Mouse (Mus musculus) kidney, postnatal 14 days (tissue): ENCODE results near the gene Gm49601.

Source experiments
- DNase-seq: peaks from one replicate; pipeline ENCODE4 v3.0.0; 2022; ENCODE audit warnings: mixed read lengths

The Gm49601 gene

GRCm38 (mm10) chr16:18581623-18582205 is 44.5 kb downstream of the Gm49601 start:
- DNase-seq = no peak

GRCm38 (mm10) chr16:18581050-18581622 is 45.1 kb downstream of the Gm49601 start:
- no peak for DNase-seq

DNA sequence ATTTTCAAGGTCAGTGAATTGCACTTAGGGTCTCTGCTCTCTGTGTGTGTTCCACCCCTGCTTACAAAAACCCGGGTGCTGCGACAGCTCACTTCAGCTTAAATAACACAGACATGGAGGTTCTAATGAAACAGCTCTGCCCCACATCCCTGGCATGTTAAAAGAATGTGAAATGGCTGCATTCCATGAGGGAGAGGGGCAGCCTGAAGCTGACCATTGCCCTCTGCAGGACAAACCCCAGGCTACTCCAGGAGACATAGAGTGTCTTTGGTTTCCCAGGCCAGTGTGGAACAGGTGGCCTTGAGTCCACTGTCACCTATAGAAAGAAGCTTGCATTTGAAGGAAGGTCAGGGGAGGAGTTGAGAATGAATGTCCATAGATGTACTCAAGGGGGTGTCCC is 45.8 kb downstream of the Gm49601 start:
- no peak for DNase-seq

DNA sequence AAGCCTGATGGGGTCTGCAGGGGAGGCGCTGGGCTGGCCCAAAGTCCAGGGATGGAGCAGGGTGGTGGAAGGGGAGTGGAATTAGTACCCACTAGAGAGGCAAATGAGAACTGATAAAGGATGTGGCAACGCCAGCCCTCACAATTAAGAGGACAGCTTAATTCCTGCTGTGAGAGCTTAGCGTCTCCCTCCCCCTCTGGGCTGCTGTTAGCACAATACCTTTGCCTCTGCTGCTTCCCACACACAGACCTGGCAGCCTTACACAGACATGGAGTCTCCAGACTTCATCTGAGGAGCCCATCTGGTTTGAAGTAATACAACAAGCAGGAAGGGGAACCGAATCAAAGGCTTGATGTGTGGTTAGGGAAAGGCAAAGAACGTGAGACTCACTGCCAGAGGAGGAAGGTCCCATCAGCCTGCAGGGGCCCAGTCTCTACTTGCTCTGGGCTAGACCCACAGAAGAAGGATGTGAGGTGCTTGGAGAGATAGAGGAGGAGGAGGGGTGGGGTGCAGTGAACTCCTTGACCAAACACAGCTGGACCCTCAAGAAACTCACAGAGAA is 48.5 kb downstream of the Gm49601 start:
- DNase-seq = no peak

GRCm38 (mm10) chr16:18577071-18577470 is 49.2 kb downstream of the Gm49601 start:
- DNase-seq = no peak

GRCm38 (mm10) chr16:18574196-18574595 is 52.0 kb downstream of the Gm49601 start:
- DNase-seq = no peak
